Mouse (Mus musculus) olfactory bulb, adult 2 months (tissue): ENCODE measurements around the gene Gm33543.

Experiments used
- CTCF ChIP-seq: fragments of 200-500 bp; IDR thresholded peaks from 2 replicates; pipeline ENCODE4 v1.5.1; 2012; ENCODE audit warnings: low read depth, mild to moderate bottlenecking, low read length, moderate library complexity; ENCODE audit not compliant: insufficient read depth
- POLR2A ChIP-seq: fragments of 200-500 bp; IDR thresholded peaks from 2 replicates; pipeline ENCODE4 v1.6.1; 2012; ENCODE audit warnings: mild to moderate bottlenecking, low read depth, low read length, moderate library complexity; ENCODE audit not compliant: insufficient read depth

- no peak for TF ChIP-seq CTCF
- TF ChIP-seq POLR2A, result no peak
These were observed 41.9 kb downstream of the Gm33543 start for GRCm38 (mm10) chr10:95800693-95801442.
